Mouse (Mus musculus): ENCODE measurements at regions not wholly inside any gene's neighbourhood (a gene's known extent, or its start where the extent isn't known, plus 50 kb on each side); places are given as distances from the start of the nearest gene placed in this dataset.

- DNase-seq (ENCODE audit: low read depth, low spot score) (no peak), ATAC-seq (no peak)
- in situ Hi-C loops (cut with MboI; ENCODE audit: low pct_unique_long_range_greater_than_20kb) = no loop called here
- ChIA-PET CTCF (no interaction called here), POLR2A (interaction anchor here (0.7 kb wide), 1 partner anchor 192 kb away, joined by 3 read pairs; no protein-coding TSS in a partner anchor)
- no peak for TF ChIP-seq CTCF (IDR thresholded peaks at IDR 0.05)
- H3K27me3 ChIP-seq = no peaks in the 10 kb centered on the region
Measured at GRCm38 (mm10) chr8:112933815-112934214, 364.0 kb downstream of the Cntnap4 start.

- no peak for TF ChIP-seq CTCF (IDR thresholded peaks at IDR 0.05)
- ATAC-seq = no peak
- in situ Hi-C loops (cut with MboI; ENCODE audit: low pct_unique_long_range_greater_than_20kb) = no loop called here
- H3K27me3 ChIP-seq = peaks cover 3% of the 10 kb centered on the region
- DNase-seq (ENCODE audit: low read depth, low spot score) = no peak
- ChIA-PET CTCF (no interaction called here), POLR2A (no interaction called here)
Measured at GRCm38 (mm10) chr8:112935411-112935810, 365.6 kb downstream of the Cntnap4 start.

- peak; percentile 78 for ATAC-seq
- H3K27me3 ChIP-seq = peaks cover 3% of the 10 kb centered on the region
- in situ Hi-C loops (cut with MboI; ENCODE audit: low pct_unique_long_range_greater_than_20kb) = no loop called here
- peak; percentile 75 for DNase-seq (ENCODE audit: low read depth, low spot score)
- ChIA-PET CTCF (no interaction called here), POLR2A (no interaction called here)
- no peak for TF ChIP-seq CTCF (IDR thresholded peaks at IDR 0.05)
Measured at GRCm38 (mm10) chr8:112935897-112936719, 366.3 kb downstream of the Cntnap4 start.

- DNase-seq (ENCODE audit: low read depth, low spot score) (no peak), ATAC-seq (peak; percentile 13)
- ChIA-PET POLR2A (interaction anchor here (0.6 kb wide), 1 partner anchor 452 kb away, joined by 3 read pairs; no protein-coding TSS in a partner anchor), CTCF (interaction anchor here (1.2 to 1.3 kb wide), 2 partner anchors 31 to 401 kb away, joined by 3 read pairs; no protein-coding TSS in a partner anchor)
- peak; percentile 86 for TF ChIP-seq CTCF (IDR thresholded peaks at IDR 0.05)
- in situ Hi-C loops (cut with MboI; ENCODE audit: low pct_unique_long_range_greater_than_20kb) = loop anchor here (5.0 kb wide), 1 partner anchor 400 kb away; the partner anchor contains the start of gene Cntnap4
- peaks cover 3% of the 10 kb centered on the region for H3K27me3 ChIP-seq
Measured at GRCm38 (mm10) chr8:112972418-112972817, 402.6 kb downstream of the Cntnap4 start.

- peaks cover 3% of the 10 kb centered on the region for H3K27me3 ChIP-seq
- peak; percentile 20 for ATAC-seq
- no peak for DNase-seq (ENCODE audit: low read depth, low spot score)
- POLR2A ChIA-PET = no interaction called here
- no peak for TF ChIP-seq CTCF (IDR thresholded peaks at IDR 0.05)
- in situ Hi-C loops (cut with MboI; ENCODE audit: low pct_unique_long_range_greater_than_20kb) = loop anchor here (5.0 kb wide), 1 partner anchor 913 kb away; no protein-coding TSS in a partner anchor
- CTCF ChIA-PET = interaction anchor here (0.7 kb wide), 1 partner anchor 930 kb away, joined by 3 read pairs; no protein-coding TSS in a partner anchor
Measured at GRCm38 (mm10) chr8:112975734-112976133, 405.9 kb downstream of the Cntnap4 start.

- TF ChIP-seq CTCF (IDR thresholded peaks at IDR 0.05) = no peak
- DNase-seq (ENCODE audit: low read depth, low spot score) = no peak
- peak; percentile 73 for ATAC-seq
- peaks cover 3% of the 10 kb centered on the region for H3K27me3 ChIP-seq
- ChIA-PET POLR2A (no interaction called here), CTCF (interaction anchor here (0.7 kb wide), 1 partner anchor 931 kb away, joined by 3 read pairs; no protein-coding TSS in a partner anchor)
- in situ Hi-C loops (cut with MboI; ENCODE audit: low pct_unique_long_range_greater_than_20kb) = loop anchor here (5.0 kb wide), 1 partner anchor 914 kb away; no protein-coding TSS in a partner anchor
Measured at GRCm38 (mm10) chr8:112976312-112976711, 406.5 kb downstream of the Cntnap4 start.

GRCm38 (mm10) chr8:112993781-112994180, 423.9 kb downstream of the Cntnap4 start:
- DNase-seq (ENCODE audit: low read depth, low spot score) (no peak), ATAC-seq (no peak)
- in situ Hi-C loops (cut with MboI; ENCODE audit: low pct_unique_long_range_greater_than_20kb) = no loop called here
- no peak for TF ChIP-seq CTCF (IDR thresholded peaks at IDR 0.05)
- H3K27me3 ChIP-seq = no peaks in the 10 kb centered on the region
- POLR2A ChIA-PET = no interaction called here
- CTCF ChIA-PET = no interaction called here

GRCm38 (mm10) chr8:113007356-113007755, 437.5 kb downstream of the Cntnap4 start:
- ChIA-PET POLR2A (no interaction called here), CTCF (no interaction called here)
- TF ChIP-seq CTCF (IDR thresholded peaks at IDR 0.05) = no peak
- in situ Hi-C loops (cut with MboI; ENCODE audit: low pct_unique_long_range_greater_than_20kb) = no loop called here
- ATAC-seq = no peak
- DNase-seq (ENCODE audit: low read depth, low spot score) = no peak
- H3K27me3 ChIP-seq = no peaks in the 10 kb centered on the region

GRCm38 (mm10) chr8:113028880-113029279, 459.0 kb downstream of the Cntnap4 start:
- ATAC-seq (no peak), DNase-seq (ENCODE audit: low read depth, low spot score) (no peak)
- H3K27me3 ChIP-seq = peaks cover 5% of the 10 kb centered on the region
- TF ChIP-seq CTCF (IDR thresholded peaks at IDR 0.05) = no peak
- in situ Hi-C loops (cut with MboI; ENCODE audit: low pct_unique_long_range_greater_than_20kb) = no loop called here
- ChIA-PET POLR2A (no interaction called here), CTCF (no interaction called here)

GRCm38 (mm10) chr8:113051770-113052473, 482.1 kb downstream of the Cntnap4 start:
- no peak for TF ChIP-seq CTCF (IDR thresholded peaks at IDR 0.05)
- DNase-seq (ENCODE audit: low read depth, low spot score) = no peak
- POLR2A ChIA-PET = no interaction called here
- in situ Hi-C loops (cut with MboI; ENCODE audit: low pct_unique_long_range_greater_than_20kb) = no loop called here
- no peak for ATAC-seq
- H3K27me3 ChIP-seq = peaks cover 3% of the 10 kb centered on the region
- CTCF ChIA-PET = interaction anchor here (1.4 kb wide), 1 partner anchor 9 kb away, joined by 3 read pairs; no protein-coding TSS in a partner anchor

All from Patski (cell line).